Mouse (Mus musculus) limb, embryonic 11.5 days (tissue): ENCODE measurements around the gene Ift20. TPM values are rescaled to one million over a fixed set of nuclear protein-coding genes. Genes with fewer than 3 reads are reported as not detected.
"Not testable (repeated sequence)": the region's sequence is repeated elsewhere in the genome, so short reads cannot be mapped to it uniquely, and the experiment has no call there.

Experiments used
- ATAC-seq: fragments of 200-750 bp; cut with Nextera tagmentation; 2 replicates; pipeline ENCODE4 v1.8.0; 2017; ENCODE audit warnings: low read depth; ENCODE audit not compliant: insufficient number of reproducible peaks, low FRiP score, low TSS enrichment
- DNase-seq: peaks from one replicate; pipeline ENCODE4 v3.0.0-alpha.2; 2015; ENCODE audit warnings: low spot score
- H3K27ac ChIP-seq: fragments of 300-500 bp; sonication (generic); replicated peaks from 2 replicates; pipeline ENCODE4 v1.5.1; 2014; ENCODE audit warnings: low read depth, mild to moderate bottlenecking, low read length
- H3K27me3 ChIP-seq: fragments of 300-500 bp; sonication (generic); 2 replicates; pipeline ENCODE4 v1.6.1; 2014; ENCODE audit warnings: mild to moderate bottlenecking, low read length, mixed read lengths; ENCODE audit not compliant: control insufficient read depth, insufficient read depth
- H3K36me3 ChIP-seq: fragments of 300-500 bp; sonication (generic); 2 replicates; pipeline ENCODE4 v1.6.1; 2014; ENCODE audit warnings: mild to moderate bottlenecking, low read length, moderate library complexity, mixed read lengths; ENCODE audit not compliant: control insufficient read depth, insufficient read depth
- H3K4me1 ChIP-seq: fragments of 300-500 bp; sonication (generic); 2 replicates; pipeline ENCODE4 v1.6.1; 2014; ENCODE audit warnings: low read length, mixed read lengths; ENCODE audit not compliant: control insufficient read depth, insufficient read depth
- H3K4me2 ChIP-seq: fragments of 300-500 bp; sonication (generic); 2 replicates; pipeline ENCODE4 v1.6.1; 2014; ENCODE audit warnings: low read depth, mild to moderate bottlenecking, moderate library complexity; ENCODE audit not compliant: severe bottlenecking
- H3K4me3 ChIP-seq: fragments of 300-500 bp; sonication (generic); 2 replicates; pipeline ENCODE4 v1.5.1; 2014; ENCODE audit warnings: low read depth, low read length
- H3K9ac ChIP-seq: fragments of 300-500 bp; sonication (generic); 2 replicates; pipeline ENCODE4 v1.6.1; 2014; ENCODE audit warnings: mild to moderate bottlenecking, low read length
- H3K9me3 ChIP-seq: fragments of 300-500 bp; sonication (generic); 2 replicates; pipeline ENCODE4 v1.6.1; 2016; ENCODE audit warnings: low read length; ENCODE audit not compliant: control insufficient read depth
- WGBS: fragments of 180-500 bp; shearing (Covaris S2); extraction: QIAGEN DNeasy Blood & Tissue Kit; methylation state at CpG from one replicate; pipeline ENCODE4 v1.1.7; 2014; 5-methylcytosine and 5-hydroxymethylcytosine counted together
- polyA plus RNA-seq: library from polyadenylated mRNA; unstranded; fragments of >200 nt; fragmentation: Nextera tagmentation; extraction: Ambion mirVana; gene quantifications from 2 replicates; pipeline ENCODE4 v1.2.1, GENCODE M21; 2014

Gene Ift20
- polyA plus RNA-seq, 1 experiment from 2014 or later: 130 TPM

GRCm38 (mm10) chr11:78560447-78560846, 24.3 kb downstream of the Ift20 start:
- Histone ChIP-seq H3K9me3 (no peaks in the 10 kb centered on the region), H3K4me1 (no peaks in the 10 kb centered on the region; the same call in 1 of the 2 replicates), H3K27ac (no peak overlapping the region), H3K9ac (no peak overlapping the region), H3K27me3 (no peaks in the 10 kb centered on the region), H3K36me3 (no peaks in the 10 kb centered on the region), H3K4me3 (no peak overlapping the region), H3K4me2 (no peak overlapping the region)
- ATAC-seq: no peak
- WGBS: 20% methylated on average over 4 of the region's 4 CpGs
- peak; percentile 78 for DNase-seq

GRCm38 (mm10) chr11:78566775-78567174, 30.6 kb downstream of the Ift20 start:
- ATAC-seq: no peak
- no peak for DNase-seq
- Histone ChIP-seq H3K9me3 (no peaks in the 10 kb centered on the region), H3K27me3 (no peaks in the 10 kb centered on the region), H3K4me3 (no peak overlapping the region), H3K36me3 (peaks cover 3% of the 10 kb centered on the region; the same call in 1 of the 2 replicates), H3K9ac (no peak overlapping the region), H3K27ac (no peak overlapping the region), H3K4me2 (no peak overlapping the region), H3K4me1 (no peaks in the 10 kb centered on the region)
- 52% methylated on average over 6 of the region's 6 CpGs for WGBS

GRCm38 (mm10) chr11:78567614-78568013, 31.5 kb downstream of the Ift20 start:
- 93% methylated on average over 6 of the region's 6 CpGs for WGBS
- H3K4me3 ChIP-seq: no peak overlapping the region
- DNase-seq: no peak
- no peak overlapping the region for H3K9ac ChIP-seq
- no peaks in the 10 kb centered on the region for H3K9me3 ChIP-seq
- H3K4me1 ChIP-seq: no peaks in the 10 kb centered on the region
- H3K36me3 ChIP-seq: peaks cover 3% of the 10 kb centered on the region; the same call in 1 of the 2 replicates
- H3K27me3 ChIP-seq: no peaks in the 10 kb centered on the region
- no peak overlapping the region for H3K4me2 ChIP-seq
- no peak for ATAC-seq
- no peak overlapping the region for H3K27ac ChIP-seq

GRCm38 (mm10) chr11:78568827-78569226, 32.7 kb downstream of the Ift20 start:
- 89% methylated on average over 10 of the region's 10 CpGs for WGBS
- Histone ChIP-seq H3K4me1 (no peaks in the 10 kb centered on the region), H3K4me3 (no peak overlapping the region), H3K4me2 (no peak overlapping the region), H3K9ac (no peak overlapping the region), H3K27ac (no peak overlapping the region), H3K9me3 (no peaks in the 10 kb centered on the region), H3K36me3 (peaks cover 3% of the 10 kb centered on the region; the same call in 1 of the 2 replicates), H3K27me3 (no peaks in the 10 kb centered on the region)
- ATAC-seq: no peak
- no peak for DNase-seq

DNA sequence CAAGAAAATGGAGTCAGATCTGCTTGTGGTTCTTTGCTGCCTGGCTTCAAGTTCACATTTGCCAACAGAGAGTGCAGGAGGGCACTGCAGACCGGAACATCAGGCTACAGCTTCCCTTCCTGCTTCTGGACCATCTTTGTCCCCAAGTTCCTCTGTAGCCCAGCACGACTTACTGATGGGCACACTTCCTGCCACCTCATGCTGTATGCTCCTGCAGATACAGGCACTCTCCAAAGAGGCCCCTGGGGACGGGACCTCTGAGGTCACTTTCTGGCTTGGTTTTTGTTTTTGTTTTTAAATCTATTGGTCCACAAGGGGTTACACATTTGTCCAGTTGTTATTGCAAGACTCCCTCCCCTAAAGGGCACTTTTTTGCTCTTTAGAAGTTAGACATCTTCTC, 33.6 kb downstream of the Ift20 start:
- Histone ChIP-seq H3K4me3 (no peak overlapping the region), H3K9ac (no peak overlapping the region), H3K36me3 (peaks cover 3% of the 10 kb centered on the region; the same call in 1 of the 2 replicates), H3K27me3 (no peaks in the 10 kb centered on the region), H3K9me3 (no peaks in the 10 kb centered on the region), H3K4me2 (no peak overlapping the region; the same call in 1 of the 2 replicates), H3K4me1 (no peaks in the 10 kb centered on the region), H3K27ac (no peak overlapping the region)
- ATAC-seq (no peak), DNase-seq (no peak)
- WGBS: 68% methylated on average over 3 of the region's 3 CpGs

DNA sequence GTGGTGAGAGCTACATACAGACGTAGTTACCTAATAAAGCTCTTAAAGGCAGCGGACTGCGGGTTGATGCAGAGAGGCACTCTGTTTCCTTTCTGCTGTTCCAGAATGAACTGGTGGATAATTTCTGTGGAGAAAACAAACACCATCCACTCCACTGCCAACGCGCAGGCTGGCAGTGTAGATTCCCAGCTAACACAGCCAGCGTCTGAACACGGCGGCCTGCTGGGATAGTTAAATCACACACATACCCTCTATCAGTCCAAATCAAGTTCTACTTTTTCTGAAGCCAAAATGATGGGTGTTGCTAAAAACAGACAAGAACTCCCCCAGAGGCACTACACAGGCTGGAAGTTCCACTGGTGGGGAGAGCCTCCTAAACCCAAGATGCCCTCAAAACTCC, 35.3 kb downstream of the Ift20 start:
- H3K27me3 ChIP-seq: no peaks in the 10 kb centered on the region
- H3K9ac ChIP-seq: no peak overlapping the region
- no peak overlapping the region for H3K4me3 ChIP-seq
- H3K4me1 ChIP-seq: no peaks in the 10 kb centered on the region
- H3K27ac ChIP-seq: no peak overlapping the region
- H3K4me2 ChIP-seq: no peak overlapping the region
- DNase-seq (no peak), ATAC-seq (no peak)
- peaks cover 2% of the 10 kb centered on the region; the same call in 1 of the 2 replicates for H3K36me3 ChIP-seq
- WGBS: 95% methylated on average over 8 of the region's 8 CpGs
- H3K9me3 ChIP-seq: no peaks in the 10 kb centered on the region

DNA sequence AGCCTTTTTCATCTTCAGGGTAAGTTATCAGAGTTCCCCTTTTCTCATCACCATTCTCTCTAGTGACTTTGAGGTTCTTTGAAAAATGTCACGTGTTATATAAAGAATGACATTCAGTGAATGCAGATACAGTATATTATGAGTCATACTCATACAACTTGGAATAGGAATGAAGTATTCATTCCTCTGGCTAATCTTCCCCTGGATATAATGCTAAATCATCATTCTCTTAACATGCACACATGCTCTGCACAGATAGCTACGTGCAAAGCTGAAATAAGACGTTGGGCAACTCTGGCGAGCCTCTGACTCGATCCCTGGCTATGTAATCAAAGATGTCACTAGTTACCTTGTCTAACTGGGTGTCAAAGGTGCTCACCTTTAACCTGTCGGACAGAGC, 35.7 kb downstream of the Ift20 start:
- Histone ChIP-seq H3K9me3 (no peaks in the 10 kb centered on the region), H3K27ac (no peak overlapping the region), H3K27me3 (no peaks in the 10 kb centered on the region), H3K9ac (no peak overlapping the region), H3K4me3 (no peak overlapping the region), H3K36me3 (peaks cover 2% of the 10 kb centered on the region; the same call in 1 of the 2 replicates), H3K4me2 (no peak overlapping the region), H3K4me1 (no peaks in the 10 kb centered on the region)
- DNase-seq (no peak), ATAC-seq (no peak)
- 92% methylated on average over 6 of the region's 6 CpGs for WGBS

GRCm38 (mm10) chr11:78574031-78574430, 37.9 kb downstream of the Ift20 start:
- H3K27ac ChIP-seq, H3K9ac ChIP-seq, H3K36me3 ChIP-seq, H3K27me3 ChIP-seq, H3K4me2 ChIP-seq, H3K4me3 ChIP-seq, H3K4me1 ChIP-seq, DNase-seq, ATAC-seq, H3K9me3 ChIP-seq: not testable (repeated sequence)
- WGBS: 98% methylated on average over 3 of the region's 4 CpGs

- Histone ChIP-seq H3K4me1 (no peaks in the 10 kb centered on the region), H3K4me3 (no peak overlapping the region), H3K27me3 (no peaks in the 10 kb centered on the region), H3K27ac (no peak overlapping the region), H3K9me3 (no peaks in the 10 kb centered on the region), H3K9ac (no peak overlapping the region), H3K36me3 (peaks cover 2% of the 10 kb centered on the region; the same call in 1 of the 2 replicates), H3K4me2 (no peak overlapping the region)
- no peak for DNase-seq
- WGBS: 75% methylated on average over 3 of the region's 3 CpGs
- ATAC-seq: no peak
These were observed 38.4 kb downstream of the Ift20 start for GRCm38 (mm10) chr11:78574536-78574935.
